Mouse (Mus musculus) gonadal fat pad, adult 2 months (tissue): ENCODE measurements around the gene Terf2ip. TPM values are rescaled to one million over a fixed set of nuclear protein-coding genes. Genes with fewer than 3 reads are reported as not detected.

Source experiments
- DNase-seq: peaks from one replicate; pipeline ENCODE4 v3.0.0-alpha.2; 2012; ENCODE audit warnings: low read depth
- polyA plus RNA-seq: library from polyadenylated mRNA; depleted of rRNA; stranded (reverse); fragments of >200 nt; gene quantifications from 2 replicates; pipeline ENCODE4 v1.2.3, GENCODE M21; 2012; rRNA removed

Terf2ip gene
- polyA plus RNA-seq, 1 experiment: 9.0 TPM

DNA sequence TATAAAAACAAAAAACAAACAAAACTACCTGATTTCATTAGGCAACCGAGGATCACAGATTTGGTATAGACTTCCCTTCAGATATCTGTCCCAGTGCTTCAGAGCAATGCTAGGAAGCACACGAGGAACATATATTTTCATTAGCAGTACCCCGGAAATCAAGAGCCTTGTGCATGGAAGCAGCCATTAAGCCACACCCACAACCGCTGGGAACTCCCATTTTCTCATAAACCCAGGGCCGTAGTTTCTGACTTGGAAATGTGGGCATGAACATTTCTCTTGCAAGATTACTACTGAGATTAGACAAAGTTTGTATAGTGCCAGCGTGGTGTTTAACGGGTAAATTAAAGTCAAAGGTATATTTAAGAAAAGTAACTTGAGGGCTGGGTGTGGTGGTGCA, 1.6 kb upstream of the Terf2ip start:
- no peak for DNase-seq

GRCm38 (mm10) chr8:112011816-112012242, 631 bp downstream of the Terf2ip start:
- no peak for DNase-seq

- DNase-seq: no peak
Measured at GRCm38 (mm10) chr8:112014936-112015335, 3.7 kb downstream of the Terf2ip start, which contains the start of gene Gm6793. Gm6793 (minus strand) TSS chr8:112015036.

- DNase-seq: no peak
Measured at GRCm38 (mm10) chr8:112029455-112029854, 18.3 kb downstream of the Terf2ip start.

GRCm38 (mm10) chr8:112030663-112031062, 19.5 kb downstream of the Terf2ip start:
- DNase-seq: no peak

GRCm38 (mm10) chr8:112033071-112033470, 21.9 kb downstream of the Terf2ip start:
- no peak for DNase-seq

GRCm38 (mm10) chr8:112034603-112035002, 23.4 kb downstream of the Terf2ip start:
- DNase-seq: no peak

- no peak for DNase-seq
Measured at GRCm38 (mm10) chr8:112037521-112037920, 26.3 kb downstream of the Terf2ip start.

- no peak for DNase-seq
Measured at GRCm38 (mm10) chr8:112045182-112045581, 34.0 kb downstream of the Terf2ip start.

GRCm38 (mm10) chr8:112045896-112046295, 34.7 kb downstream of the Terf2ip start:
- DNase-seq: no peak

DNA sequence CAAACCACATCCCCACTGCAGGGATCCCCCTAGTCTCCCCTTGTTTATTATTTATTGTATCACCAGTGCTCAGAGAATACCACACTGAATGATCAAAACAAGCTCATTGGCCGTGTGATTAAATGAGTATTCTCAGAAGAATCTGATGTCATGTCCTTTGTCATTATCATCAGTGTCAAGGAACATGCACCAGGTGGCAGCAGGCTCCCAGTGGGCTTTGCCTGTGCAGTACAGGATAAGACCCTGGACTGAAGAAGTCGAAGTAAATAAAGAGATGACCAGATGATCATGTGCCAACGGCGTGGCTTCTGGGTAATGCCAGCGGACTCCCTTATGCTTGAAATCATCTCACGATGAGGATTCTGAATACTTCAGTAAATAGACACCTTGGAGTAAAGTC, 37.1 kb downstream of the Terf2ip start:
- DNase-seq: no peak

DNA sequence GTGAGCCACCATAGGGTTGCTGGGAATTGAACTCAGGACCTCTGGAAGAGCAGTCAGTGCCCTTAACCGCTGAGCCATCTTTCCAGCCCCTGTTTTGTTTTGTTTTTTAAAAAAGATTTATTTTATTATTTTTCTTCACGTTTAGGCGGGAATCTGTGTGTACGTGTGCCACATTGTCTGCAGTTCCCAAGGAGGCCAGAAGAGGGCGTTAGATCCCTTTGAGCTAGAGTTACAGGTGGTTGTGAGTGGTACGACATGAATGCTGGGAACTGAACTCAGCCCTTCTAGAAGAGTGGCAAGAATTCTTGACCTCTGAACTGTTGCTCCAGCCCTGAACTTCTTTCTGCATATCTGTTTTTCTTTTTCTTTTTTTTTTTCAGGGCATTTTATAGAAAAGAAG, 38.8 kb downstream of the Terf2ip start:
- DNase-seq: no peak

GRCm38 (mm10) chr8:112051537-112051936, 40.3 kb downstream of the Terf2ip start:
- no peak for DNase-seq

DNA sequence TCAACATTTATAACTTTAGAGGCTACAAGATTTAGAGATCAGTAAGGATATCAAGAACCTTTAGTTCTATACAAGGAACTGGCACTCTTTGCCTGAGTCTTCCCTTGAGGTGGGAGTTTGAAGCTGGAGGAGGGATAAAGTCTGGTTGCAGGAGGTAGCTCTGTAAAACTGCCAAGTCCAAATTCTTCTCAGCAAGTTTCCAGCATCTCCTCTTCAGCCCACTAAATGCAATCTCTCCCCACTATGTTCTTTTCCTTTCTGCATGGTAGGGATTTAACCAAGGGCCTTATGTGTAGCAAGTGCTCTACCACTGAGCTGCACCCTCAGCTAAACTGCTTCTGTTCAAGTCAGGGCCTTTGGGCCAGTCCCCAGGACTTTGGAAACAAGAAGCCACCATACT, 43.3 kb downstream of the Terf2ip start:
- DNase-seq: no peak

DNA sequence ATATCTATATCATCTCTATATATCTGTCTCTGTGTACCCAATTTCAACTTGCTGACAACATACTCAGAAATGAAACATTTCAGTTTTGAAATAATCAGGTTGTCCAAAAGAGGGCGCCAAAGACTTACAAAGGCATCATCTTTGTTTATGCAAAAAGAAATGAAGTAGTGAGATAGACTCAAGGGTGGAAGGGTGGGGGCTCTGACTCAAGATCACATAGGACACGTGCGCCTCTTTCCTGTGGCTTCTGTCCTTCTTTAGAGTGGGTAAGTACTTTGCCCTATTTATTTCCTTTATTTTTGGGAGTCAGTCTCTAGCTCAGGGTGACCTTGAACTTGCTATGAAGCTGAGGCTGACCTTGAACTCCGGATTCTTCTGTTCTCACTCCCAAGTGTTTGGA, 50.2 kb downstream of the Terf2ip start:
- no peak for DNase-seq

Other genes starting within 250 kb of the Terf2ip start
- 6.5 and 9.7 TPM in 2 replicates for gene Cfdp1, start 157.1 kb upstream of the Terf2ip start, polyA plus RNA-seq
- 5.2 and 5.8 TPM in 2 replicates for gene Tmem170, start 134.6 kb upstream of the Terf2ip start, polyA plus RNA-seq
- gene Chst5, start 101.0 kb upstream of the Terf2ip start, polyA plus RNA-seq: not detected in 2 replicates
- 10.0 and 13.9 TPM in 2 replicates for gene Tmem231, start 77.5 kb upstream of the Terf2ip start, polyA plus RNA-seq
- 60.3 and 71.0 TPM in 2 replicates for gene Gabarapl2, start 70.7 kb upstream of the Terf2ip start, polyA plus RNA-seq
- 3.8 and 4.8 TPM in 2 replicates for gene Adat1, start 19.1 kb upstream of the Terf2ip start, polyA plus RNA-seq
- gene Kars, start 75 bp upstream of the Terf2ip start, polyA plus RNA-seq: 49.3 and 55.8 TPM in 2 replicates
- 0.08 TPM in 1 of 2 replicates, not detected in the other for gene Gm6793, start 3.6 kb downstream of the Terf2ip start, polyA plus RNA-seq